Mouse (Mus musculus): ENCODE results near the gene Abi2. TPM values are rescaled to one million over a fixed set of nuclear protein-coding genes. Genes with fewer than 3 reads are reported as not detected.

Gene Abi2
- polyA plus RNA-seq (2012; rRNA removed): 54.8 and 56.5 TPM in 2 replicates

DNA sequence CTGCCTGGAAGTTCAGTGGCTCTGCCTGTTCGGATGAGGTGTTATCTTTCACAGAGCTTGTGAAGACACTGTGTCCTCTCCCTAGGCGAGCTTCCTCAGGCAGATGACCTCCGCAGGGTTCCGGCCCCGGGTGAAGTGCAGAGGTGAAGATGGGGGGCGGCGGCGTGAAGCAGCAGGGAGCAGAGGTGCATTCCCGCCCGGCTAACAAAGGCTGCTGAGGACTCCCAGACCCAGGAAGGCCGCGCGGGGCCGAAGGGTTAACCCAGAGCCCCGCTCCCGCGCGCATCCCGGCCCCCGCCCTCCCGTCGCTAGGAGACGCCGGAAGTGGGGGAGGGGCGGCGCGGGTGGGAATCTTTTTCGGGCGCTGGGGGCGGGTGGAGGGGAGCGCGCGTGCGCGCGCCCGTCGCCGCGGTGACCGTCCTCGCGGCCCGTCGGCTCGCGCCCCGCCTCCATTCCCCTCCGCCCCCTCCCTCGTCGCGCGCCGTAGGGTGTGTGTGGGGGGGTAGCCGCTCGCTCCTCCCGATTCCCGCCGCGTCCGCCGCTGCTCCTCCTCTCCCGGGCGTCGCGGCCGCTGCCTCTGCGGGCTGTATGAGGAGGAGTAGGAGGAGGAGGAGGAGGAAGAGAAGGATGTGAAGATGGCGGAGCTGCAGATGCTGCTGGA, at the start of gene Abi2:
Gene Abi2, plus strand, starts transcription at position 452 of the 661 bp plus-strand sequence.
- Histone ChIP-seq H3K4me1 (ENCODE audit: control insufficient read depth, insufficient read depth, low read length) (no peaks in the 10 kb centered on the region), H3K4me3 (replicated peaks; ENCODE audit: insufficient read depth, low read depth, low read length) (peak within 1 kb of the TSS; percentile 81), H3K27me3 (ENCODE audit: control insufficient read depth, insufficient read depth, low read length) (no peaks in the 10 kb centered on the region), H3K27ac (ENCODE audit: insufficient read depth, low read length) (peak within 1 kb of the TSS; percentile 97)
- whole genome bisulfite sequencing: 0% methylated on average over 55 of the region's 69 CpGs
- peak; percentile 91 to 93 for DNase-seq
- peak; percentile 45 for TF ChIP-seq POLR2A (IDR thresholded peaks at IDR 0.05; ENCODE audit: borderline replicate concordance, insufficient read depth, low read length)
- no peak for TF ChIP-seq CTCF (IDR thresholded peaks at IDR 0.05; ENCODE audit: borderline replicate concordance, insufficient read depth, low read depth, low read length)

DNA sequence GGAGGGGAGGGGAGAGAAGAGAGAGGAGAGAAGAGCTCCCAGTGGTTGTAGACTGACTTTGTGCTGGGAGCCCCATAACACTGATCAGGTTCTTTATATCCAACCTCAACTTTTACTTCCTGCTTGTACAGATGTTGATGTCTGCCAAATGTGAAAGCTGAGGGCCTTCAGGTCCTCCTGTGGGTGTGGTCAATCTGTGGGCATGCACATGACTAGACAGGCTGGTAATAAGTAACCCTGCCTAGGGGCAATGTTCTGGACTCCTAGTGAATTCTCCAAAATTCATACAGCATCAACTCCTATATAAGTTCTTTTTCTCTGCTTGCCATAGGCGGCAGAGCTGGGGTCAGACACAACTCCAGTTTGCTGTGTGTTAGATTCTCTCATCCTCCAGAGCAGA, 47.8 kb upstream of the Abi2 start:
- DNase-seq: no peak
- Histone ChIP-seq H3K27ac (ENCODE audit: insufficient read depth, low read length) (no peak overlapping the region), H3K4me3 (replicated peaks; ENCODE audit: insufficient read depth, low read depth, low read length) (no peak overlapping the region), H3K27me3 (ENCODE audit: control insufficient read depth, insufficient read depth, low read length) (no peaks in the 10 kb centered on the region), H3K4me1 (ENCODE audit: control insufficient read depth, insufficient read depth, low read length) (no peaks in the 10 kb centered on the region)
- 97% methylated on average over 1 of the region's 1 CpGs for WGBS
- TF ChIP-seq POLR2A (IDR thresholded peaks at IDR 0.05; ENCODE audit: borderline replicate concordance, insufficient read depth, low read length) (no peak), CTCF (IDR thresholded peaks at IDR 0.05; ENCODE audit: borderline replicate concordance, insufficient read depth, low read depth, low read length) (no peak)

DNA sequence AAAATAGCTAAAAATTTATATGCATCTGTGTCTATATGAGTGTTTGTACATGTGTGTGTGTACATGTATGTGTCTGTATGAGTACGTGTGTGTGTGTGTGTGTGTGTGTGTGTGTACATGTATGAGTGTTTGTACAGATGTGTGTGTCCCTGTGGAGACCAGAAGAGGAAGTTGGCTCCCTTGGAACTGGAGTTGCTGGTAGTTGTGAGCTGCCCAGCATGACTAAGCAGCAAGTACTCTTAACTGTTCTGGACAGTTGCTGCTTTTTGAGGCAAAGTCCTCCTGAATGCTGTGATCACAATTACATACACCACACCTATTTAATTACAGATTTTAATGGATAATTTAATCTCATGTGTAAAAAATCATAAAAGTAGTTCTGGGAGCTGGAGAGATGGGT, 32.9 kb upstream of the Abi2 start:
- TF ChIP-seq CTCF (IDR thresholded peaks at IDR 0.05; ENCODE audit: borderline replicate concordance, insufficient read depth, low read depth, low read length): no peak
- no peak for TF ChIP-seq POLR2A (IDR thresholded peaks at IDR 0.05; ENCODE audit: borderline replicate concordance, insufficient read depth, low read length)
- Histone ChIP-seq H3K4me1 (ENCODE audit: control insufficient read depth, insufficient read depth, low read length) (no peaks in the 10 kb centered on the region), H3K4me3 (replicated peaks; ENCODE audit: insufficient read depth, low read depth, low read length) (no peak overlapping the region), H3K27ac (ENCODE audit: insufficient read depth, low read length) (no peak overlapping the region), H3K27me3 (ENCODE audit: control insufficient read depth, insufficient read depth, low read length) (no peaks in the 10 kb centered on the region)
- DNase-seq: no peak
- 94% methylated on average over 1 of the region's 1 CpGs for WGBS

- TF ChIP-seq POLR2A (IDR thresholded peaks at IDR 0.05; ENCODE audit: borderline replicate concordance, insufficient read depth, low read length) (no peak), CTCF (IDR thresholded peaks at IDR 0.05; ENCODE audit: borderline replicate concordance, insufficient read depth, low read depth, low read length) (no peak)
- no peak overlapping the region for H3K27ac ChIP-seq (ENCODE audit: insufficient read depth, low read length)
- no peak for DNase-seq
- H3K4me3 ChIP-seq (replicated peaks; ENCODE audit: insufficient read depth, low read depth, low read length): no peak overlapping the region
- WGBS: 92% methylated on average over 3 of the region's 3 CpGs
- no peaks in the 10 kb centered on the region for H3K27me3 ChIP-seq (ENCODE audit: control insufficient read depth, insufficient read depth, low read length)
- no peaks in the 10 kb centered on the region for H3K4me1 ChIP-seq (ENCODE audit: control insufficient read depth, insufficient read depth, low read length)
These were observed 27.5 kb upstream of the Abi2 start for GRCm38 (mm10) chr1:60381910-60382309.

GRCm38 (mm10) chr1:60404848-60405247, 4.6 kb upstream of the Abi2 start:
- H3K4me1 ChIP-seq (ENCODE audit: control insufficient read depth, insufficient read depth, low read length): no peaks in the 10 kb centered on the region
- peak in 1 of 2 experiments; percentile 27 for DNase-seq
- TF ChIP-seq POLR2A (IDR thresholded peaks at IDR 0.05; ENCODE audit: borderline replicate concordance, insufficient read depth, low read length) (no peak), CTCF (IDR thresholded peaks at IDR 0.05; ENCODE audit: borderline replicate concordance, insufficient read depth, low read depth, low read length) (no peak)
- no peaks in the 10 kb centered on the region for H3K27me3 ChIP-seq (ENCODE audit: control insufficient read depth, insufficient read depth, low read length)
- H3K4me3 ChIP-seq (replicated peaks; ENCODE audit: insufficient read depth, low read depth, low read length): no peak overlapping the region
- 98% methylated on average over 1 of the region's 1 CpGs for WGBS
- H3K27ac ChIP-seq (ENCODE audit: insufficient read depth, low read length): no peak overlapping the region

DNA sequence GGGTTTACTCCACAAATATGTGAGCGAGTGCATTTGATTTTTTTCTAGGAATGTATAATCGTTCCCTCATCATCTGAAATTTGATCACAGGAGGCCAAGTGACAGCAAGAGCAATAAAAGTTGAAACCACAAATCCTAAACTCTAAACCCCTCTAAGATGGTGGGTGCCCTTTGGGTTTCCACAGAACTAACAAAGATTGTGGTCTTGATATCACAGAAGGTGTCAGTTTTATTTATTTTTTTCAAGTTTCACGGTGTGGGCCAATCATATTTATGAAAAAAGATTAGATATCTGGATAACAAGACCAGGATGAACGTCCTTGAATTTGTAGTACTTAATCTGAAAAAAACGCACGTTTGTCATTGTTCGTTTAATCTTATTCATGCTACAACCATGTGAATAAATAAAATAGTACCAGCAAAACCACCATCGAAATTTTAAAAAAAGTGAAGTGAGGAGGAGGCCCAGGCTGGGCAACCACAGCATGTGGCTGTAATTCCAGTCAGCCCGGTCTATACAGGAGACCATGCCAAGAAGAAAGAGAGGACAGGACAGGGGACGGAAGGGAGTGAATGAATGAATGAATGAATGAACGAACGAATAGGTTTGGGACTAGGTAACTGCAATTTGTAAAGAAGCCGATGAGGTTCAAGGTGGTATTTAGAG, 785 bp upstream of the Abi2 start:
- Histone ChIP-seq H3K4me1 (ENCODE audit: control insufficient read depth, insufficient read depth, low read length) (no peaks in the 10 kb centered on the region), H3K4me3 (replicated peaks; ENCODE audit: insufficient read depth, low read depth, low read length) (peak overlapping the region; percentile 81), H3K27ac (ENCODE audit: insufficient read depth, low read length) (peak overlapping the region; percentile 97), H3K27me3 (ENCODE audit: control insufficient read depth, insufficient read depth, low read length) (no peaks in the 10 kb centered on the region)
- TF ChIP-seq POLR2A (IDR thresholded peaks at IDR 0.05; ENCODE audit: borderline replicate concordance, insufficient read depth, low read length): no peak
- no peak for TF ChIP-seq CTCF (IDR thresholded peaks at IDR 0.05; ENCODE audit: borderline replicate concordance, insufficient read depth, low read depth, low read length)
- no peak for DNase-seq
- WGBS: 22% methylated on average over 13 of the region's 13 CpGs

DNA sequence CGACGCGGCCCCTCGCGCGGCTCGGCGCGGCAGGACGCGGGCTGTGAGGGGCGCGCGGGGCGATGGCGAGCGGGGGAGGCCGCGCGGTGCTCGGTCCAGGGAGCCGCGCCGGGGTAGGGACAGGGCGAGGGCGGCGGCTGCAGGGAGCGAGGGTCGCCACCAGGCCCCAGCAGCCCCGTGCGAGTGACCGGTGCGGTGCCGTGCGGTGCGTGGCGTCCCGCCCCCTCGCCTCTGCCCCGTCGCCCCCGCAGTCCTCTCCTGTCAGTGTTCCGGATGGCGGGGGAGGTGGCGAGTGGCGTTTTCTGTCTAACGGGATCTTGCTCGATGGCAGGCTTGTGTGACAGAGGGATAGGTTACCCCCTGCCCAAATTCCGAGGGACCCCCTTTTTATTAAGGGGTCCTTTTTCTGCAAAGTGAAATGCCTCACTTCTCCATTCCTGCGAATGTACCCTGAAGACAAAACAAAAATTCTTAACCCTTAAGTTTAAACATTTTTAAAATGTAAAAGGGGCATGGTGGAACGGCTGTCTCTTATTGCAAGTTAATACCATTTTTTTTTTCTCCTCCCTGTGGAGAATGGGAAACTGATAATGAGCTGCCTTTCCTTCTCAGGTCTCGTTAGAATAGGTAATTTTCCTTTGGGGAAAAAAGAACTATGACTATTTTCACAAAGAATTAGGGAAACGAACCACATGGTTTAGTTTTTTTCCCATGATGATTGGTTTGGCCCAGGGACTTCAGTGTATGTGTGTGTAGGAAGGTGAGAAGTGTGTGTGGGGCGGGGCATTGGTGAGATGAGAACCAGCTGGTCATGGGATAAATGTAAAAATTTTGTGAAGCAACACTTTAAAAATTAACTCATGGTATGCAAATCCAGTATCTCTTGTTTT, 754 bp downstream of the Abi2 start:
- Histone ChIP-seq H3K4me1 (ENCODE audit: control insufficient read depth, insufficient read depth, low read length) (no peaks in the 10 kb centered on the region), H3K27me3 (ENCODE audit: control insufficient read depth, insufficient read depth, low read length) (no peaks in the 10 kb centered on the region), H3K27ac (ENCODE audit: insufficient read depth, low read length) (peak overlapping the region; percentile 92), H3K4me3 (replicated peaks; ENCODE audit: insufficient read depth, low read depth, low read length) (peak overlapping the region; percentile 81)
- DNase-seq: peak in 1 of 2 experiments; percentile 70
- no peak for TF ChIP-seq CTCF (IDR thresholded peaks at IDR 0.05; ENCODE audit: borderline replicate concordance, insufficient read depth, low read depth, low read length)
- peak; percentile 24; the same call in 1 of the 2 replicates for TF ChIP-seq POLR2A (IDR thresholded peaks at IDR 0.05; ENCODE audit: borderline replicate concordance, insufficient read depth, low read length)
- WGBS: under 1% methylated on average over 54 of the region's 54 CpGs
